ENCODE assay signal across 28 mouse cellular contexts in the genomic region with DNA sequence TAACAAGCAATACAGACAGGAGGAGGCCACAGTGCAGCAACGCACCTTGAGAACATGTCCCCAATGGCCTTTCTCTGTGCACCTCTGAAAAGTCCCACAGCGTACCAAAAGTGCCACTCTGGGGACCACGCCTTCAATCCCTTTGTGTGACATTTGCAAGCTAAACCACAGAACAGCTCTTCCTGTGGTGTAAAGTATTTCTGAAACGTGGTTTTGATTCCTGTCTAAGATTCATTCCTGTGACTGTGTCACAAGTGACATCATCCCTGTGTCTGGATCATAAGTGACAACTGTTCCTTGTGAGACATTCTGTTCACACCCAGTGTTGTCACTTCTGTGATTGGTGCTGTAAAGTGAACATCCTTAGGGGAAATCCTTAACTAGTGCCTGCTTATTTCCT.
DNase-seq lines count a peak whose midpoint lies in the region; ATAC-seq lines count a peak whose summit lies in the region.
"Had no signal": no experiment of that assay in that cellular context is flagged by ENCODE, and none has a peak within 500 bp of the region (broad histone marks: within the 10 kb centered on the region; RNA-seq: fewer than 3 reads in every experiment).

No protein-coding gene starts in this region.

- H3K4me2 ChIP-seq in heart, embryonic 12.5 days, result no peak overlapping the region
- H3K4me2 ChIP-seq in midbrain, embryonic 14.5 days (ENCODE audit: low read length), result no peak overlapping the region
- H3K4me2 ChIP-seq in hindbrain, embryonic 16.5 days (ENCODE audit: low read length), result no peak overlapping the region
- H3K4me2 ChIP-seq: embryonic facial prominence, embryonic 15.5 days; forebrain, embryonic 12.5 days; hindbrain, embryonic 13.5 days; midbrain, embryonic 12.5 days; neural tube, embryonic 13.5 days had no signal

- no peaks in the 10 kb centered on the region for H3K27me3 ChIP-seq in heart, embryonic 12.5 days (replicated peaks)
- no peaks in the 10 kb centered on the region for H3K27me3 ChIP-seq in midbrain, embryonic 14.5 days (ENCODE audit: control insufficient read depth, insufficient read depth, low read length)
- no peaks in the 10 kb centered on the region for H3K27me3 ChIP-seq in hindbrain, embryonic 16.5 days (replicated peaks; ENCODE audit: control insufficient read depth, insufficient read depth, low read length)
- H3K27me3 ChIP-seq: forebrain, embryonic 12.5 days; hindbrain, embryonic 13.5 days; midbrain, embryonic 12.5 days; neural tube, embryonic 13.5 days; Patski had no signal

- no peak for ATAC-seq in heart, embryonic 12.5 days (ENCODE audit: insufficient number of reproducible peaks, low FRiP score)
- peak; percentile 73 for ATAC-seq in activated CD4-positive, CD25-positive, alpha-beta regulatory T cell, adult 4 months
- ATAC-seq in megakaryocyte, adult 5-6 weeks (ENCODE audit: poor library complexity, severe bottlenecking), result peak; percentile 92
- no peak for ATAC-seq in midbrain, embryonic 14.5 days (ENCODE audit: low FRiP score, low TSS enrichment)
- ATAC-seq in hindbrain, embryonic 16.5 days, result no peak
- ATAC-seq: Patski had no signal

- H3K4me3 ChIP-seq in heart, embryonic 12.5 days, result no peak overlapping the region
- no peak overlapping the region for H3K4me3 ChIP-seq in midbrain, embryonic 14.5 days (replicated peaks; ENCODE audit: low read depth, low read length)
- no peak overlapping the region for H3K4me3 ChIP-seq in hindbrain, embryonic 16.5 days (ENCODE audit: low read length)
- H3K4me3 ChIP-seq: embryonic facial prominence, embryonic 10.5 days; embryonic facial prominence, embryonic 15.5 days; forebrain, embryonic 12.5 days; heart, embryonic 10.5 days; hindbrain, embryonic 13.5 days; midbrain, embryonic 12.5 days; neural tube, embryonic 13.5 days had no signal

- DNase-seq in heart, adult 11 months, result peak; percentile 37
- peak; percentile 1 to 23 for DNase-seq in natural killer cell, adult 2 months (ENCODE audit: low spot score in 2 of 2)
- no peak for DNase-seq in midbrain, embryonic 14.5 days
- no peak for DNase-seq in adrenal gland, postnatal 36 days
- DNase-seq: adrenal gland, adult 2 months; cerebellum, adult 2 months; cerebellum, postnatal 14 days; gastrocnemius, postnatal 10 days; heart, postnatal 36 days; kidney, adult 2 months; kidney, postnatal 36 days; liver; lung, adult 2 months; lung, postnatal 10 days; thymus, postnatal 14 days had no signal

- 74% methylated on average over 4 of the region's 4 CpGs for WGBS in heart, embryonic 12.5 days
- WGBS in midbrain, embryonic 14.5 days, result 92% methylated on average over 4 of the region's 4 CpGs
- 84% methylated on average over 4 of the region's 4 CpGs for WGBS in hindbrain, embryonic 16.5 days

- no peak overlapping the region for H3K27ac ChIP-seq in heart, embryonic 12.5 days (ENCODE audit: poor library complexity, severe bottlenecking)
- H3K27ac ChIP-seq in midbrain, embryonic 14.5 days (replicated peaks; ENCODE audit: low read depth, low read length), result no peak overlapping the region
- H3K27ac ChIP-seq in hindbrain, embryonic 16.5 days (ENCODE audit: low read depth, low read length), result no peak overlapping the region
- H3K27ac ChIP-seq: embryonic facial prominence, embryonic 10.5 days; embryonic facial prominence, embryonic 15.5 days; forebrain, embryonic 12.5 days; heart, embryonic 10.5 days; hindbrain, embryonic 13.5 days; liver, embryonic 14.5 days; midbrain, embryonic 12.5 days; neural tube, embryonic 13.5 days had no signal

- peaks cover under 1% of the 10 kb centered on the region; the same call in 1 of the 2 replicates for H3K4me1 ChIP-seq in heart, embryonic 12.5 days (replicated peaks)
- H3K4me1 ChIP-seq in midbrain, embryonic 14.5 days (ENCODE audit: control insufficient read depth, insufficient read depth, low read length), result no peaks in the 10 kb centered on the region
- no peaks in the 10 kb centered on the region for H3K4me1 ChIP-seq in hindbrain, embryonic 16.5 days (ENCODE audit: control insufficient read depth, insufficient read depth, low read depth, low read length)
- H3K4me1 ChIP-seq: embryonic facial prominence, embryonic 15.5 days; forebrain, embryonic 12.5 days; heart, embryonic 10.5 days; hindbrain, embryonic 13.5 days; midbrain, embryonic 12.5 days had no signal

- no peaks in the 10 kb centered on the region for H3K36me3 ChIP-seq in heart, embryonic 12.5 days
- H3K36me3 ChIP-seq in midbrain, embryonic 14.5 days (ENCODE audit: control insufficient read depth, insufficient read depth, low read length), result no peaks in the 10 kb centered on the region
- H3K36me3 ChIP-seq in hindbrain, embryonic 16.5 days (ENCODE audit: control insufficient read depth, insufficient read depth, low read length), result no peaks in the 10 kb centered on the region
- H3K36me3 ChIP-seq: embryonic facial prominence, embryonic 10.5 days; embryonic facial prominence, embryonic 15.5 days; forebrain, embryonic 12.5 days; heart, embryonic 10.5 days; hindbrain, embryonic 13.5 days; midbrain, embryonic 12.5 days; neural tube, embryonic 13.5 days had no signal

- no peaks in the 10 kb centered on the region for H3K9me3 ChIP-seq in heart, embryonic 12.5 days (replicated peaks)
- no peaks in the 10 kb centered on the region for H3K9me3 ChIP-seq in midbrain, embryonic 14.5 days (ENCODE audit: control insufficient read depth, low read length)
- H3K9me3 ChIP-seq in hindbrain, embryonic 16.5 days (ENCODE audit: control insufficient read depth, low read length), result no peaks in the 10 kb centered on the region
- H3K9me3 ChIP-seq: embryonic facial prominence, embryonic 10.5 days; embryonic facial prominence, embryonic 15.5 days; forebrain, embryonic 12.5 days; heart, embryonic 10.5 days; hindbrain, embryonic 13.5 days; midbrain, embryonic 12.5 days; neural tube, embryonic 13.5 days had no signal

- H3K9ac ChIP-seq in heart, embryonic 12.5 days, result no peak overlapping the region
- H3K9ac ChIP-seq in midbrain, embryonic 14.5 days (replicated peaks; ENCODE audit: low read length), result no peak overlapping the region
- no peak overlapping the region for H3K9ac ChIP-seq in hindbrain, embryonic 16.5 days (ENCODE audit: low read depth, low read length)
- H3K9ac ChIP-seq: embryonic facial prominence, embryonic 15.5 days; forebrain, embryonic 12.5 days; hindbrain, embryonic 13.5 days; liver, embryonic 14.5 days; midbrain, embryonic 12.5 days; neural tube, embryonic 13.5 days had no signal

Comparison
In these comparisons a context has a peak if more than half of its experiments do, and no peak if none do; other contexts are left out.
1. DNase-seq: peak in heart, adult 11 months (single experiment) and natural killer cell, adult 2 months (2 of 2); none in midbrain, embryonic 14.5 days (single experiment) and adrenal gland, postnatal 36 days (0 of 2).
2. ATAC-seq: peak in activated CD4-positive, CD25-positive, alpha-beta regulatory T cell, adult 4 months (single experiment) and megakaryocyte, adult 5-6 weeks (single experiment); none in heart, embryonic 12.5 days (single experiment), midbrain, embryonic 14.5 days (single experiment) and hindbrain, embryonic 16.5 days (single experiment).